Mouse (Mus musculus): ENCODE results near the gene Ahnak2.

DNA sequence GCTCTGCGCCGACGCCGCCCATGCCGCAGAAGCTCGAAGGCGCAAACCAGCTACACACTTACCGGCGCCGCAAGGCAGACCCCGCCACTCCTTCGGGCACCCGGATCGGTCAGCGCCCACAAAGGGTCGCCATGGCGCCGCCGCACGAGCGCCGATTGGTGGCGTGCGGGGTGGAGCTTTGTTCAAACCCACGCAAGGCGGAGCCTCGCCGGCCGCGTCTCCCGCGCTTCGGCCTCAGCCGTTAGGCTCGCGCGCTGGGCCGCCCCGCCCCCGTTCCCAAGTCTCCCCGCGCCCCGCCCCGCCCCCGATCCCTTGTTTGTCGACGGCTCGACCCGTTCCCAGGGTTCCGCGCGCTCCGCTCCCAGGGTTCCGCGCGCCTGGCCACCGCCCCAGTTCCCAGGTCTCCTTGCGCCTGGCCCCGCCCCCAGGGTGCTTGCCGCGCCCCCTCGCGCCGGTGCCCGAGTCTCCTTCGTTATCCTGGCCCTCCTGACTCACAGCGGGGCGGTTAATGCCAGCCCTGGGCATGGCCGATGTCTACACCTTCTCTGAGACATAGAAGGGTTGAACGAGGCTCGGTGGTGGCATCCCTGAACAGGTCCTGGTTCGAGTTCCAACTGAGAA lies 26.9 kb upstream of the Ahnak2 start, which contains the start of gene Cdca4:
- TF ChIP-seq POLR2A (IDR thresholded peaks at IDR 0.05; ENCODE audit: control insufficient read depth in 1 of 2, insufficient read depth in 1 of 2, low read depth in 1 of 2, low read length in 2 of 2, poor library complexity in 1 of 2) (no peak), CTCF (IDR thresholded peaks at IDR 0.05 in 2 of 3, conservative IDR thresholded peaks at IDR 0.05 in 1 of 3; ENCODE audit: control insufficient read depth in 1 of 3, insufficient read depth in 1 of 3, low read depth in 2 of 3, low read length in 3 of 3, poor library complexity in 1 of 3, severe bottlenecking in 1 of 3) (no peak), TAL1 (IDR thresholded peaks at IDR 0.05; ENCODE audit: low read length) (no peak), EP300 (IDR thresholded peaks at IDR 0.05; ENCODE audit: low read depth in 1 of 2, low read length in 2 of 2) (no peak), MYB (IDR thresholded peaks at IDR 0.05; ENCODE audit: low read depth, low read length) (no peak), GATA1 (IDR thresholded peaks at IDR 0.05; ENCODE audit: low read depth, low read length) (0 out of 2 replicates have a peak, but pooled peaks have one; percentile 4), GABPA (IDR thresholded peaks at IDR 0.05; ENCODE audit: low read depth, low read length) (no peak), JUND (IDR thresholded peaks at IDR 0.05; ENCODE audit: low read depth, low read length) (no peak), MYC (IDR thresholded peaks at IDR 0.05; ENCODE audit: low read depth, low read length) (no peak), ZKSCAN1 (IDR thresholded peaks at IDR 0.05; ENCODE audit: low read depth, low read length) (no peak), MAX (IDR thresholded peaks at IDR 0.05; ENCODE audit: low read length) (no peak), CHD2 (IDR thresholded peaks at IDR 0.05; ENCODE audit: low read length) (no peak), MXI1 (IDR thresholded peaks at IDR 0.05; ENCODE audit: low read depth, low read length) (no peak), TCF12 (IDR thresholded peaks at IDR 0.05; ENCODE audit: low read depth, low read length) (no peak)

All from MEL (cell line).